9 mouse cellular contexts compared by ENCODE assay signal in the genomic region with DNA sequence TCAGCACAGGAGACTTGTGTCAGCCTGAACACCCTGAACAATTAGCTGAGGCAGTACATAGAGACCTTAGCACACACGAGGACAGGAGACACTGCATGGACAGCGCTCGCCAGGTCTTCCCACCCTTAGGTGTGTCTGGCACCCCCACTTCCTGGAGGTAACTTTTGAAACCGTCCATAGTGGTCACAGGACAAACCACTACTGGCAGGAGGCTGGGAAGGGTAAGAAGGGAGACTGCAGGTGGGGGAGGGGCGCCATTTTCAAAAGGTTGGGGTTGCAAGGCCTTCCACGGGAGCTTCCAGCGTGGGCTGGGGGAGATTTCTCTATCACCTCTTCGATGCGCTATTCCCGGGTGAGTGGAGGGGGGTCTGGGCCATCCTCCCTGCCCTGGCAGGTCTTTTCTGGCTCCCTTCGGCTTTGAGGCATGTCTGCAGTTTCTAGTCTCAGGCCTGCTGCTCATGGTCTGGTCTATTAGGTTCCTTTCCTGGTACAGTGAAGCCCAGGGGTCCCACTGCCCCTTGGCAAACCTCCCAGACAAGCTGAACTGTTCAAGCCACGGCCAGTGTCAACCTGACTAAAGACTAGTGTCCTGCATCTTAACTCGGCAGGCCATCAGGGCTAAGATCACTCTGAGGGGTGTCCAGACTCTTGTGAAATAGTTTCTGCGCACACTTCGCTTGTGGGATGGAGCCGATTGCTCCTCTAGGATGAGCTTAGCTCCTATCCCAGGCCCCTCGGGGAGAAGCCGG. TPM values are rescaled to one million over a fixed set of nuclear protein-coding genes. Genes with fewer than 3 reads are reported as not detected.
DNase-seq lines count a peak whose midpoint lies in the region; ATAC-seq and TF ChIP-seq lines count a peak whose summit lies in the region.
"Had no signal": no experiment of that assay in that cellular context is flagged by ENCODE, and none has a peak within 500 bp of the region (broad histone marks: within the 10 kb centered on the region; RNA-seq: fewer than 3 reads in every experiment).

No protein-coding gene starts in this region.

- H3K9me3 ChIP-seq in heart, postnatal 0 days (replicated peaks; ENCODE audit: control insufficient read depth, low read length), result no peaks in the 10 kb centered on the region
- no peaks in the 10 kb centered on the region for H3K9me3 ChIP-seq in limb, embryonic 10.5 days (replicated peaks)
- no peaks in the 10 kb centered on the region for H3K9me3 ChIP-seq in neural tube, embryonic 13.5 days

- DNase-seq in cerebellum, postnatal 10 days, result peak; percentile 64 to 66
- DNase-seq in cerebellum, adult 18-20 months, result no peak
- DNase-seq in NIH3T3 (ENCODE audit: low read depth), result peak; percentile 36
- DNase-seq in heart, postnatal 0 days (ENCODE audit: low spot score), result no peak
- peak; percentile 54 for DNase-seq in limb, embryonic 10.5 days (ENCODE audit: low spot score)
- DNase-seq in right cerebral cortex, postnatal 14 days, result no peak
- no peak for DNase-seq in layer of hippocampus, adult 9-10 months (ENCODE audit: low spot score)

- H3K4me2 ChIP-seq in heart, postnatal 0 days (ENCODE audit: low read depth, low read length), result peak overlapping the region; percentile 85
- H3K4me2 ChIP-seq in neural tube, embryonic 13.5 days, result peak overlapping the region; percentile 63

- ATAC-seq in heart, postnatal 0 days (ENCODE audit: insufficient read depth, low read depth), result no peak; the same call in none of the 2 replicates
- no peak for ATAC-seq in neural tube, embryonic 13.5 days (ENCODE audit: low read depth)

- H3K4me3 ChIP-seq in heart, postnatal 0 days (ENCODE audit: low read depth, low read length), result peak overlapping the region; percentile 60
- peak overlapping the region; percentile 63 for H3K4me3 ChIP-seq in limb, embryonic 10.5 days
- peak overlapping the region; percentile 39 for H3K4me3 ChIP-seq in neural tube, embryonic 13.5 days

- H3K4me1 ChIP-seq in heart, postnatal 0 days (ENCODE audit: control insufficient read depth, insufficient read depth), result peaks cover 7% of the 10 kb centered on the region; the same call in 1 of the 2 replicates
- peaks cover 23% of the 10 kb centered on the region for H3K4me1 ChIP-seq in limb, embryonic 10.5 days
- H3K4me1 ChIP-seq in neural tube, embryonic 13.5 days (replicated peaks), result peaks cover 19% of the 10 kb centered on the region

- peaks cover 4% of the 10 kb centered on the region; the same call in 1 of the 2 replicates for H3K36me3 ChIP-seq in heart, postnatal 0 days (replicated peaks; ENCODE audit: control insufficient read depth, insufficient read depth, low read length)
- H3K36me3 ChIP-seq in limb, embryonic 10.5 days, result peaks cover 41% of the 10 kb centered on the region
- peaks cover 39% of the 10 kb centered on the region for H3K36me3 ChIP-seq in neural tube, embryonic 13.5 days

- H3K9ac ChIP-seq in heart, postnatal 0 days (replicated peaks; ENCODE audit: low read depth, low read length), result peak overlapping the region; percentile 64
- H3K9ac ChIP-seq in neural tube, embryonic 13.5 days, result peak overlapping the region; percentile 65

- 27% methylated on average over 18 of the region's 18 CpGs for WGBS in heart, postnatal 0 days
- WGBS in limb, embryonic 10.5 days, result 45% methylated on average over 18 of the region's 18 CpGs
- WGBS in neural tube, embryonic 13.5 days, result 40% methylated on average over 18 of the region's 18 CpGs

- TF ChIP-seq EP300 in heart, postnatal 0 days (IDR thresholded peaks at IDR 0.05; ENCODE audit: low read depth), result no peak

- H3K27ac ChIP-seq in heart, postnatal 0 days (ENCODE audit: low read depth), result peak overlapping the region; percentile 65
- H3K27ac ChIP-seq in limb, embryonic 10.5 days, result peak overlapping the region; percentile 84
- no peak overlapping the region for H3K27ac ChIP-seq in neural tube, embryonic 13.5 days (replicated peaks)

- H3K27me3 ChIP-seq in heart, postnatal 0 days (ENCODE audit: control insufficient read depth, insufficient read depth, low read length), result no peaks in the 10 kb centered on the region
- no peaks in the 10 kb centered on the region for H3K27me3 ChIP-seq in limb, embryonic 10.5 days (ENCODE audit: low read depth, poor library complexity, severe bottlenecking)
- H3K27me3 ChIP-seq in neural tube, embryonic 13.5 days, result no peaks in the 10 kb centered on the region; the same call in 1 of the 2 replicates

- TF ChIP-seq CTCF in heart, postnatal 0 days (IDR thresholded peaks at IDR 0.05; ENCODE audit: low read depth), result no peak

RNA-seq across cellular contexts. Expression of a gene that starts 0.9 kb away (rescaled TPM):
- total RNA-seq in heart, postnatal 0 days (2014; rRNA removed; ENCODE audit: low replicate concordance), result 126 and 162 TPM in 2 replicates
- 159 and 160 TPM in 2 replicates for polyA plus RNA-seq in heart, postnatal 0 days (2015; fragmentation: Nextera tagmentation; extraction: Ambion mirVana)
- 79.8 and 82.8 TPM in 2 replicates for polyA plus RNA-seq in limb, embryonic 10.5 days (2016; fragmentation: Nextera tagmentation; extraction: Ambion mirVana)
- 46.6 and 51.4 TPM in 2 replicates for polyA plus RNA-seq in neural tube, embryonic 13.5 days (2015; fragmentation: Nextera tagmentation; extraction: Ambion mirVana)

RNA-seq across cellular contexts. Expression of a gene that starts 10.0 kb away (rescaled TPM):
- not detected in 2 replicates for total RNA-seq in heart, postnatal 0 days (2014; rRNA removed; ENCODE audit: low replicate concordance)
- polyA plus RNA-seq in heart, postnatal 0 days (2015; fragmentation: Nextera tagmentation; extraction: Ambion mirVana), result not detected in 2 replicates
- polyA plus RNA-seq in limb, embryonic 10.5 days (2016; fragmentation: Nextera tagmentation; extraction: Ambion mirVana), result 0.28 TPM in 1 of 2 replicates, not detected in the other
- not detected in 2 replicates for polyA plus RNA-seq in neural tube, embryonic 13.5 days (2015; fragmentation: Nextera tagmentation; extraction: Ambion mirVana)
- total RNA-seq: heart, postnatal 10 days had no signal

RNA-seq across cellular contexts. Expression of a gene that starts 11.4 kb away (rescaled TPM):
- 5.3 and 13.3 TPM in 2 replicates for total RNA-seq in heart, postnatal 0 days (2014; rRNA removed; ENCODE audit: low replicate concordance)
- polyA plus RNA-seq in heart, postnatal 0 days (2015; fragmentation: Nextera tagmentation; extraction: Ambion mirVana), result 11.4 and 11.7 TPM in 2 replicates
- 64.6 and 64.9 TPM in 2 replicates for polyA plus RNA-seq in limb, embryonic 10.5 days (2016; fragmentation: Nextera tagmentation; extraction: Ambion mirVana)
- polyA plus RNA-seq in neural tube, embryonic 13.5 days (2015; fragmentation: Nextera tagmentation; extraction: Ambion mirVana), result 46.6 and 53.8 TPM in 2 replicates

RNA-seq across cellular contexts. Expression of a gene that starts 28.7 kb away (rescaled TPM):
- 1.2 TPM in 1 of 2 replicates, not detected in the other for total RNA-seq in heart, postnatal 0 days (2014; rRNA removed; ENCODE audit: low replicate concordance)
- 0.61 and 1.6 TPM in 2 replicates for polyA plus RNA-seq in heart, postnatal 0 days (2015; fragmentation: Nextera tagmentation; extraction: Ambion mirVana)
- polyA plus RNA-seq in limb, embryonic 10.5 days (2016; fragmentation: Nextera tagmentation; extraction: Ambion mirVana), result not detected in 2 replicates
- polyA plus RNA-seq in neural tube, embryonic 13.5 days (2015; fragmentation: Nextera tagmentation; extraction: Ambion mirVana), result 0.15 TPM in 1 of 2 replicates, not detected in the other

RNA-seq across cellular contexts. Expression of a gene that starts 44.0 kb away (rescaled TPM):
- total RNA-seq in heart, postnatal 0 days (2014; rRNA removed; ENCODE audit: low replicate concordance), result 39.7 and 42.7 TPM in 2 replicates
- polyA plus RNA-seq in heart, postnatal 0 days (2015; fragmentation: Nextera tagmentation; extraction: Ambion mirVana), result 39.4 and 45.9 TPM in 2 replicates
- polyA plus RNA-seq in limb, embryonic 10.5 days (2016; fragmentation: Nextera tagmentation; extraction: Ambion mirVana), result 33.1 and 41.4 TPM in 2 replicates
- polyA plus RNA-seq in neural tube, embryonic 13.5 days (2015; fragmentation: Nextera tagmentation; extraction: Ambion mirVana), result 36.8 and 39.1 TPM in 2 replicates

Comparison
In these comparisons a context has a peak if more than half of its experiments do, and no peak if none do; other contexts are left out.
1. DNase-seq: peak in cerebellum, postnatal 10 days (2 of 2), NIH3T3 (single experiment) and limb, embryonic 10.5 days (single experiment); none in cerebellum, adult 18-20 months (0 of 2), heart, postnatal 0 days (single experiment), right cerebral cortex, postnatal 14 days (single experiment) and layer of hippocampus, adult 9-10 months (single experiment).
2. Peak in every context shown above with its lines, with median percentiles within 50 percentile points of each other: H3K4me3 ChIP-seq.